In the genomic region with DNA sequence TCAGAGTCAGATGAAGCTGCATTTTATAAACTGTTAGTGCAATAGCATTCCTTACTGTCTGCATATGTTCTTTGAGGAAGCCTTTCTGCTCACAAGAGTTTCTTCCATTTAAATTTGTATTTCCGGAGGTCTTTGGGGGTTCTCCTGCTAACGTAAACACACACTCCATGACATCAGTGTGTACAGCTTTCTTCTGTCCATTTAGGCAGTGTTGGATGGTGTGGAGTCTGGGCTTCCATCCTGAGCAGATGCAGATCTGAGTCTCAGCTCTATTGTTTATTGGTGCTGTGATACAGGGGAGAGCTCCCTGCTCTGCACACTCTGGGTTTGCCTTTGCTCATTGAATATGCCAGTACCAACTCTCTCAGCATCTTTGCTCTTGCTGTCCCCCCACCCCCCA, we compare ENCODE assay signal across 25 mouse cellular contexts. TPM values are rescaled to one million over a fixed set of nuclear protein-coding genes. Genes with fewer than 3 reads are reported as not detected.
A peak's percentile ranks its signal among the peaks of the same experiment; 100 is the strongest.
DNase-seq lines count a peak whose midpoint lies in the region; ATAC-seq and TF ChIP-seq lines count a peak whose summit lies in the region.
"Had no signal": no experiment of that assay in that cellular context is flagged by ENCODE, and none has a peak within 500 bp of the region (broad histone marks: within the 10 kb centered on the region; RNA-seq: fewer than 3 reads in every experiment).

No protein-coding gene starts in this region.

- DNase-seq in kidney, postnatal 10 days, result no peak
- DNase-seq in lung, postnatal 0 days (ENCODE audit: low spot score), result no peak
- no peak for DNase-seq in lung, postnatal 10 days
- no peak for DNase-seq in adrenal gland, postnatal 4 days (ENCODE audit: low spot score in 2 of 2)
- DNase-seq: adrenal gland, adult 2 months; cerebellum, adult 18-20 months; cerebellum, postnatal 14 days; kidney, adult 8-10 months; kidney, postnatal 36 days; layer of hippocampus, postnatal 36 days; thymus, adult 2 months; thymus, postnatal 4 days had no signal

- H3K9me3 ChIP-seq in kidney, embryonic 15.5 days (replicated peaks), result no peaks in the 10 kb centered on the region
- no peaks in the 10 kb centered on the region for H3K9me3 ChIP-seq in lung, postnatal 0 days (ENCODE audit: low read length)
- no peaks in the 10 kb centered on the region for H3K9me3 ChIP-seq in limb, embryonic 15.5 days
- H3K9me3 ChIP-seq in forebrain, embryonic 15.5 days, result no peaks in the 10 kb centered on the region
- H3K9me3 ChIP-seq: embryonic facial prominence, embryonic 12.5 days; forebrain, embryonic 12.5 days; heart, embryonic 12.5 days; hindbrain, embryonic 10.5 days; midbrain, embryonic 10.5 days; neural tube, embryonic 13.5 days had no signal

- no peaks in the 10 kb centered on the region for H3K36me3 ChIP-seq in kidney, embryonic 15.5 days
- H3K36me3 ChIP-seq in lung, postnatal 0 days (ENCODE audit: insufficient read depth, low read length), result no peaks in the 10 kb centered on the region
- H3K36me3 ChIP-seq in limb, embryonic 15.5 days, result no peaks in the 10 kb centered on the region
- H3K36me3 ChIP-seq in forebrain, embryonic 15.5 days, result no peaks in the 10 kb centered on the region
- H3K36me3 ChIP-seq: embryonic facial prominence, embryonic 12.5 days; forebrain, embryonic 12.5 days; heart, embryonic 12.5 days; hindbrain, embryonic 10.5 days; midbrain, embryonic 10.5 days; neural tube, embryonic 13.5 days had no signal

- ATAC-seq in kidney, embryonic 15.5 days (replicated peaks; ENCODE audit: low FRiP score), result no peak
- no peak for ATAC-seq in lung, postnatal 0 days
- no peak for ATAC-seq in limb, embryonic 15.5 days (ENCODE audit: insufficient number of reproducible peaks, low FRiP score, low TSS enrichment, low read depth)
- ATAC-seq in forebrain, embryonic 15.5 days (replicated peaks), result no peak
- ATAC-seq: hindbrain, postnatal 0 days; midbrain, embryonic 16.5 days had no signal

- TF ChIP-seq EP300 in lung, postnatal 0 days (IDR thresholded peaks at IDR 0.05), result no peak

- no peak overlapping the region for H3K4me2 ChIP-seq in kidney, embryonic 15.5 days
- no peak overlapping the region for H3K4me2 ChIP-seq in lung, postnatal 0 days (replicated peaks; ENCODE audit: low read depth, low read length)
- H3K4me2 ChIP-seq in limb, embryonic 15.5 days, result no peak overlapping the region
- H3K4me2 ChIP-seq in forebrain, embryonic 15.5 days (replicated peaks), result no peak overlapping the region
- H3K4me2 ChIP-seq: embryonic facial prominence, embryonic 12.5 days; forebrain, embryonic 12.5 days; heart, embryonic 12.5 days; neural tube, embryonic 13.5 days had no signal

- peaks cover 20% of the 10 kb centered on the region for H3K4me1 ChIP-seq in kidney, embryonic 15.5 days
- H3K4me1 ChIP-seq in lung, postnatal 0 days (ENCODE audit: insufficient read depth, low read depth, low read length), result no peaks in the 10 kb centered on the region; the same call in none of the 2 replicates
- H3K4me1 ChIP-seq in limb, embryonic 15.5 days, result peaks cover 19% of the 10 kb centered on the region
- H3K4me1 ChIP-seq in forebrain, embryonic 15.5 days, result no peaks in the 10 kb centered on the region
- H3K4me1 ChIP-seq: forebrain, embryonic 12.5 days had no signal

- H3K4me3 ChIP-seq in kidney, embryonic 15.5 days (replicated peaks), result no peak overlapping the region
- no peak overlapping the region for H3K4me3 ChIP-seq in lung, postnatal 0 days (ENCODE audit: low read depth, low read length)
- no peak overlapping the region for H3K4me3 ChIP-seq in limb, embryonic 15.5 days
- no peak overlapping the region for H3K4me3 ChIP-seq in forebrain, embryonic 15.5 days
- H3K4me3 ChIP-seq: embryonic facial prominence, embryonic 12.5 days; erythroblast, embryonic 14.5 days; forebrain, embryonic 12.5 days; heart, embryonic 12.5 days; hindbrain, embryonic 10.5 days; midbrain, embryonic 10.5 days; myocyte; neural tube, embryonic 13.5 days had no signal

- H3K27ac ChIP-seq in kidney, embryonic 15.5 days, result 0 out of 2 replicates have a peak overlapping the region, but pooled peaks have one; percentile 7
- peak overlapping the region; percentile 69 for H3K27ac ChIP-seq in lung, postnatal 0 days (ENCODE audit: low read length)
- peak overlapping the region; percentile 7; the same call in 1 of the 2 replicates for H3K27ac ChIP-seq in limb, embryonic 15.5 days
- H3K27ac ChIP-seq in forebrain, embryonic 15.5 days (replicated peaks), result no peak overlapping the region
- H3K27ac ChIP-seq: embryonic facial prominence, embryonic 12.5 days; forebrain, embryonic 12.5 days; hindbrain, embryonic 10.5 days; hindbrain, postnatal 0 days; midbrain, embryonic 10.5 days; neural tube, embryonic 13.5 days had no signal

- H3K27me3 ChIP-seq in kidney, embryonic 15.5 days, result no peaks in the 10 kb centered on the region
- no peaks in the 10 kb centered on the region for H3K27me3 ChIP-seq in lung, postnatal 0 days (replicated peaks; ENCODE audit: insufficient read depth, low read length)
- no peaks in the 10 kb centered on the region for H3K27me3 ChIP-seq in limb, embryonic 15.5 days
- H3K27me3 ChIP-seq in forebrain, embryonic 15.5 days, result no peaks in the 10 kb centered on the region
- H3K27me3 ChIP-seq: embryonic facial prominence, embryonic 12.5 days; forebrain, embryonic 12.5 days; heart, embryonic 12.5 days; neural tube, embryonic 13.5 days had no signal

- WGBS in kidney, embryonic 15.5 days, result 63% methylated on average over 2 of the region's 2 CpGs
- WGBS in lung, postnatal 0 days, result 35% methylated on average over 2 of the region's 2 CpGs
- WGBS in limb, embryonic 15.5 days, result 65% methylated on average over 2 of the region's 2 CpGs
- 93% methylated on average over 2 of the region's 2 CpGs for WGBS in forebrain, embryonic 15.5 days

- TF ChIP-seq CTCF in lung, postnatal 0 days (IDR thresholded peaks at IDR 0.05), result no peak

- no peak overlapping the region for H3K9ac ChIP-seq in kidney, embryonic 15.5 days
- H3K9ac ChIP-seq in lung, postnatal 0 days (replicated peaks; ENCODE audit: low read depth), result no peak overlapping the region
- no peak overlapping the region for H3K9ac ChIP-seq in limb, embryonic 15.5 days
- H3K9ac ChIP-seq in forebrain, embryonic 15.5 days (replicated peaks), result no peak overlapping the region
- H3K9ac ChIP-seq: embryonic facial prominence, embryonic 12.5 days; forebrain, embryonic 12.5 days; heart, embryonic 12.5 days; neural tube, embryonic 13.5 days had no signal

RNA-seq across cellular contexts. Expression of a gene that starts 9.8 kb away (rescaled TPM):
- 27.2 and 27.8 TPM in 2 replicates for polyA plus RNA-seq in kidney, embryonic 15.5 days (2015; fragmentation: Nextera tagmentation; extraction: Ambion mirVana)
- polyA plus RNA-seq in lung, postnatal 0 days (2015; fragmentation: Nextera tagmentation; extraction: Ambion mirVana), result 27.0 and 30.1 TPM in 2 replicates
- 20.1 and 20.6 TPM in 2 replicates for polyA plus RNA-seq in limb, embryonic 15.5 days (2015; fragmentation: Nextera tagmentation; extraction: Ambion mirVana)
- 10 to 100 TPM; 36.2 to 38.5 TPM for total RNA-seq in adrenal gland, postnatal 4 days (2021)
- 26.5 and 26.9 TPM in 2 replicates for polyA plus RNA-seq in forebrain, embryonic 15.5 days (2015; fragmentation: Nextera tagmentation; extraction: Ambion mirVana)

RNA-seq across cellular contexts. Expression of a gene that starts 57.8 kb away (rescaled TPM):
- polyA plus RNA-seq in kidney, embryonic 15.5 days (2015; fragmentation: Nextera tagmentation; extraction: Ambion mirVana), result 18.1 and 18.4 TPM in 2 replicates
- polyA plus RNA-seq in lung, postnatal 0 days (2015; fragmentation: Nextera tagmentation; extraction: Ambion mirVana), result 9.8 and 12.5 TPM in 2 replicates
- 15.8 and 19.3 TPM in 2 replicates for polyA plus RNA-seq in limb, embryonic 15.5 days (2015; fragmentation: Nextera tagmentation; extraction: Ambion mirVana)
- total RNA-seq in adrenal gland, postnatal 4 days (2021), result 10 to 100 TPM; 32.9 to 35.1 TPM
- polyA plus RNA-seq in forebrain, embryonic 15.5 days (2015; fragmentation: Nextera tagmentation; extraction: Ambion mirVana), result 30.2 and 36.0 TPM in 2 replicates
